Mouse (Mus musculus) ES-CJ7 (cell line): ENCODE measurements at regions not wholly inside any gene's neighbourhood (a gene's known extent, or its start where the extent isn't known, plus 50 kb on each side); places are given as distances from the start of the nearest gene placed in this dataset.

Source experiments
- DNase-seq: peaks from one replicate; pipeline ENCODE4 v3.0.0; 2011; ENCODE audit warnings: low read depth, low spot score

- DNase-seq, result peak; percentile 84
Observed at GRCm38 (mm10) chr5:70896532-70896931, 54.1 kb upstream of the Gabrg1 start.
